Mouse (Mus musculus): Measurements from ENCODE around the gene Kdm8. TPM values are rescaled to one million over a fixed set of nuclear protein-coding genes. Genes with fewer than 3 reads are reported as not detected.

The Kdm8 gene
- polyA plus RNA-seq, 1 experiment from 2014 or later: 10.9 TPM

DNA sequence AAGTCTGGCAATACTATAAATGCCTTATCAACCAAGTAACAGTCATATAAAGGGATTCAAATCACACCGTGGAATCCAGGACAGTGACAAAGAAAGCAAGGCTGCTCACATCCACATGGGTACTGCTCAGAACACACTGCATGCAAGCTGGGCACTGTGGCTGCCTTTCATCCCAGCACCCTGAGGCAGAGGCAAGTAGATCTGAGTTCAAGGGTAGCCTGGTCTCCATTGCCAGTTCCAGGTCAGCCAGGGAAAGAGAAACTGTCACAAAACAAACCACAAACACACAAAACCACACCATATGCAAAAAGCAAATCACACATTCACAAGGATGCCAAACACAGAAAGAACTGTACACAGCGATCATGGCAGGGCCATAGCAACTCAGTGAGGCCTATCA is 45.2 kb downstream of the Kdm8 start:
- Histone ChIP-seq H3K27me3 (peaks cover 7% of the 10 kb centered on the region; the same call in 1 of the 2 replicates), H3K9ac (0 out of 2 replicates have a peak overlapping the region, but pooled peaks have one; percentile 14), H3K36me3 (replicated peaks) (peaks cover 7% of the 10 kb centered on the region), H3K9me3 (no peaks in the 10 kb centered on the region), H3K4me2 (no peak overlapping the region), H3K27ac (no peak overlapping the region), H3K4me3 (replicated peaks) (no peak overlapping the region), H3K4me1 (peaks cover 21% of the 10 kb centered on the region)
- 91% methylated on average over 2 of the region's 2 CpGs for WGBS
- no peak for ATAC-seq (ENCODE audit: low FRiP score)

DNA sequence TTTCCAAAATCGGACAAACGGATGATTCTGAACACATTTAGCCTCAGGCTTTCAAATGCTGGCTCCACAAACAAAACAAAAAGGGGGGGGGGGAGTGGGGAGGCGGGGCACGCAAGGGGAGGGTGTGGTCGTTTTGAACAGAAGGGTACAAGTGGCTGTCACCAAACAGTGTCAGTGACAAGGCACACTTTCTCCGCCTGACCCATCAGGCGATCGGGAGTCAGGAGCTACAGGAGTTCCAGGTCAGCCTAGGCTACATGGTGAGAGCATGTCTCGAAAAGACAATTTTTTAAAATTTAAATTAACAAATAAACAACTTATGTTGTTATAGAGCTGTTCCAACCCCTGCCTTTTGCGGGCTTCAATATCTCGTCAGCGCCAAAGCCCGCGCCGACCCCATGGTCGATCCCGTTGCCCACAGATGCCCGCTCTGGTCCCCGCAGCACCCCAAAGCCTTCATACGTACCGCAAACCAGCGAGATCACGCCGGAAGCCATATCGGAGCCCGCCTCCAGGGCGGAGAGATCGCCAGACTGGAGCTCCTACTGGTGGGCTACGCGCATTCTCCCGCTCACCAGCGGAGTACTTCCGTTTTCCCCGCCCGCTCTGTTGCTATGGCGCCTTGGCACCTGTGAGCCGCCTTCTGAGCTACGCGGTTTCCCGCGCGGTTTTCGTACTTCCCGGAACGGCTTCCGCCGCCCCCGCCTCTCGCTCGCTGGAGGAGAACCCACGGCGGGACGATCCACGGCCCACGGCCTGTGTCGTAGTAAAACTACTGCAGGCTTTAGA is 46.7 kb downstream of the Kdm8 start, which contains the start of gene Nsmce1:
Gene Nsmce1, minus strand, starts transcription at position 650 of the 789 bp plus-strand sequence.
- peak within 1 kb of the TSS; percentile 76 for H3K9ac ChIP-seq
- peaks cover 8% of the 10 kb centered on the region; the same call in 1 of the 2 replicates for H3K27me3 ChIP-seq
- H3K4me1 ChIP-seq: peaks cover 21% of the 10 kb centered on the region
- ATAC-seq (ENCODE audit: low FRiP score): peak; percentile 99
- peak within 1 kb of the TSS; percentile 69 for H3K4me2 ChIP-seq
- H3K36me3 ChIP-seq (replicated peaks): no peaks in the 10 kb centered on the region
- H3K4me3 ChIP-seq (replicated peaks): peak within 1 kb of the TSS; percentile 55
- WGBS: under 1% methylated on average over 56 of the region's 56 CpGs
- H3K27ac ChIP-seq: peak within 1 kb of the TSS; percentile 85
- H3K9me3 ChIP-seq: no peaks in the 10 kb centered on the region

DNA sequence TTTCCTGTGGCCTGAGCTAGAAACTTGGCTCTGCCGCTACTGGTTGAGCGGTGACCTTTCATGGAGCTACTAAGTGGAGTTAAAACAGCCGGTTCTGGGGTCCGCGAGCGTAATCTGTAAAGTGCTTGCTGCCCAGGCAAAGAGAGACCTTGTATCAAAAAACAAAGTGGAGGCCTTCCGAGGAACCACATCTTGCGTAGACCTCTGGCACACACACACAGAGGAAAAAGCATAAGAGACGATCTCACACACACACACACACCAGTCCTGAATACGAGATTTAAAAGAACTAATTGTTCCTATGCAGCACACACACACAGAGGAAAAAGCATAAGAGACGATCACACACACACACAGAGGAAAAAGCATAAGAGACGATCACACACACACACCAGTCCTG is 47.3 kb downstream of the Kdm8 start:
- Histone ChIP-seq H3K4me2 (peak overlapping the region; percentile 69), H3K9ac (peak overlapping the region; percentile 76), H3K27me3 (peaks cover 8% of the 10 kb centered on the region; the same call in 1 of the 2 replicates), H3K36me3 (replicated peaks) (no peaks in the 10 kb centered on the region), H3K4me3 (replicated peaks) (peak overlapping the region; percentile 55), H3K9me3 (no peaks in the 10 kb centered on the region), H3K27ac (peak overlapping the region; percentile 85), H3K4me1 (peaks cover 21% of the 10 kb centered on the region)
- 22% methylated on average over 12 of the region's 12 CpGs for WGBS
- ATAC-seq (ENCODE audit: low FRiP score): 0 out of 2 replicates have a peak, but pooled peaks have one; percentile 13

DNA sequence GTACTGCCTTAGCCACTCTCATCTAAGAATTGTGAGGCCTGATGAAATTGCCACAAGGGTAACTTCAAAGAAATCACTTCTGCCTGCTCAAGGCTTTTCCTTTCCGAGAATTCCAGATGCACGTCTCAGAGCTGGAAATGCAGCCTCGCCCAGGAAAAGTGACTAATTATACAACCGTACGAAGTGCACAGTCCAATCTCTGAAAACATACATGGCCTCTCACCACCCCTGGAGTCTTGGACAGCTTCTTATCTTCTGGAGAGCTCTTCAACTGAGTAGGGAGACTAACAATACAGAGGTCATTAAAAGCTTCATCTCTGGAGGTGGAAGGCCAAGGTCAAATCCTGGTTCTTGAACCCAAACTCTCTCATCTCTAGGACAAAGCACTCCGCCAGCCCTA is 48.1 kb downstream of the Kdm8 start:
- Histone ChIP-seq H3K4me3 (replicated peaks) (no peak overlapping the region), H3K27ac (no peak overlapping the region), H3K9ac (no peak overlapping the region), H3K36me3 (replicated peaks) (no peaks in the 10 kb centered on the region), H3K27me3 (peaks cover 8% of the 10 kb centered on the region; the same call in 1 of the 2 replicates), H3K4me2 (no peak overlapping the region), H3K4me1 (peaks cover 21% of the 10 kb centered on the region), H3K9me3 (no peaks in the 10 kb centered on the region)
- WGBS: 84% methylated on average over 6 of the region's 6 CpGs
- ATAC-seq (ENCODE audit: low FRiP score): no peak

DNA sequence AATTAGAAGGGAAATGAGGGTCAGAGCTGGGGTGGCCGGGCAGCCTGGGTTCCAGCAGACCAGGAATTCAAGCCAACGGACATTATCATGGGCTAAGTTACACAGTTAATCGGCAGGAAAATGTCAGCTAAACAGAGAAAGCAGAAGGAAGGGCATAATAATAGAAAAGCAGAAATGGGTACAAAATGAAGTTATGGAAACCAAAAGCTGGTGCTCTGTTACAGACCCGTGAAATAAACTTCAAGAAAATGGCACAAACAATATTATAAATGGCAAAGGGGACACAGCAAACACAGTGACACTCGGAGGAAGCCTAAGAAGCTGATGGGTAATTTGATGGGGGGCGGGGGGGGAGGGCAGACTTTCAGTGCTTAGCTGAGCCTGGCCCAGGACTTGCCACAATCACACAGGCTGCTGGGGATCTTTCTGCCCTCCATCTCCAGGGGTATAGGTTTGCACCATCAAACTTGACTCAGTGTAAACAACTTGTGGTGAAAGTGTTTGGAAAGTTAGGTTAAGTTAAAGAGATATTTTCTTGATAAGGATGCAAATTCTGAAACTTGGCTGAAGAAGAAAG is 51.5 kb downstream of the Kdm8 start:
- no peaks in the 10 kb centered on the region for H3K9me3 ChIP-seq
- H3K36me3 ChIP-seq (replicated peaks): no peaks in the 10 kb centered on the region
- H3K27me3 ChIP-seq: peaks cover 8% of the 10 kb centered on the region; the same call in 1 of the 2 replicates
- no peak overlapping the region for H3K4me3 ChIP-seq (replicated peaks)
- ATAC-seq (ENCODE audit: low FRiP score): no peak
- no peak overlapping the region for H3K9ac ChIP-seq
- peaks cover 7% of the 10 kb centered on the region for H3K4me1 ChIP-seq
- H3K4me2 ChIP-seq: no peak overlapping the region
- no peak overlapping the region for H3K27ac ChIP-seq
- WGBS: 81% methylated on average over 6 of the region's 6 CpGs

DNA sequence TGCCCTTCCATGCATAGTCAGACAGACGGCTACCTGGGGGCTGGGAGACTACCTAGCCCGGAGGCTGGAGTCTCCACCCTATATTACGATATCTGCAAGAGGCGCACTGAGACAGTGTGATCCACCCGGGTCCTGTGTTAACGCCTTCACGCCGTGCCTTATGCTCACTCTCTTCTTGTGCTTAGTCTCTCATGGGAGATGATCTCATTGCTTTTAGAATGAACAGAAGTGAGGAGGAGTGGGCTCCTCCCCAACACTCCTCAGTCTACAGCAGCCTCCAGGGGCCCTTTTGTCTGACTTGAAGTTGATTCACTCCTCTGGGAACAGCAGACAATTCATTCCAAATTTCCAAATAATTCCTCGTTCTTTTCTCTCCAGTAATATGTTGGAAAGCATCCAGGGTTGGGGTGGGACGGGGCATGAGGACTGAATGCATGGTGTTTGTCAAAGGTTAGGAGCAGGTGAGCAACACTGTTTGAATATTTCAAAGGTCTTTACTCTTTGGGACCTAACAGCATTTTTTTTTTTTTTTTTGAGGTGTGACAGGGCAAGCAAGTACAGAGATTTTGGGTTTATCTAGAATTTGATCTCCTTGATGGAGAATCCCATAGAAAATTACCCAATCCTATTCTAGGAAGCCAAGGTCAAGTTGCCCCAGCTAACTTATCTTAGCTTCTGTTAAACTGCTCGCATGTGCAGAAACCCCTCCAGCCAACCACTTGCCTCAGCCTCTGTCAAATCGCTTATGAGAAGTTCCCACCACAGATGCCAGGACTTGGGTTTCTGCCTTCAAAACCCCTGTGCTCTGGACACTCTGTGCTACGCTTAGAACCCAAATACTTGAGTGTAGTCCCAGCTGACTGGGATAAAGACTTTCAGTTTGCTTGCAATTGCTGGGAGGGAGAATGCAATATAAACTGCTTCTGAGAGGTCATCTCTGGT is 55.7 kb downstream of the Kdm8 start:
- no peak for ATAC-seq (ENCODE audit: low FRiP score)
- Histone ChIP-seq H3K4me1 (no peaks in the 10 kb centered on the region; the same call in 1 of the 2 replicates), H3K9me3 (no peaks in the 10 kb centered on the region), H3K4me2 (no peak overlapping the region), H3K27ac (no peak overlapping the region), H3K27me3 (no peaks in the 10 kb centered on the region), H3K9ac (no peak overlapping the region), H3K4me3 (replicated peaks) (no peak overlapping the region), H3K36me3 (replicated peaks) (no peaks in the 10 kb centered on the region)
- WGBS: 84% methylated on average over 13 of the region's 13 CpGs

DNA sequence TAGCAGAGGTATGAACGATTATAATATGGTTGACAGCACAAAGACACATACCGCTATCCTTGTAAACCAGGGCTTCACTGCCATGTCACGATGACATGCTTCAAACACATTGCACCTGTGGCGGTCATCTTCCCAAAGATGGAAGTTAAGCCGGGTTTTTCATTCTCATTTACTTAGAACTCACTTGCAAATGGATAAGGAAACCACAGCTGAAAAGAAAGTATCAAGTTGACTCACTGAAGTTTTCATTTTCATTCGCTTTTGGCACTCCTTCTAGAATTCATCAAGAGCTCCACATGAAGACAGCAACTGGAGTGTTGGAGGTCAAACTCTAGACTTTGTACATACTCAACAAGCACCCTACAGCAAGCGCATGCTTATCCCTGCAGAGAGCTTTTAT is 56.4 kb downstream of the Kdm8 start:
- no peak overlapping the region for H3K9ac ChIP-seq
- ATAC-seq (ENCODE audit: low FRiP score): no peak
- H3K36me3 ChIP-seq (replicated peaks): no peaks in the 10 kb centered on the region
- H3K9me3 ChIP-seq: no peaks in the 10 kb centered on the region
- no peak overlapping the region for H3K4me3 ChIP-seq (replicated peaks)
- H3K4me1 ChIP-seq: no peaks in the 10 kb centered on the region; the same call in 1 of the 2 replicates
- no peak overlapping the region for H3K27ac ChIP-seq
- 88% methylated on average over 7 of the region's 7 CpGs for WGBS
- no peaks in the 10 kb centered on the region for H3K27me3 ChIP-seq
- H3K4me2 ChIP-seq: no peak overlapping the region

DNA sequence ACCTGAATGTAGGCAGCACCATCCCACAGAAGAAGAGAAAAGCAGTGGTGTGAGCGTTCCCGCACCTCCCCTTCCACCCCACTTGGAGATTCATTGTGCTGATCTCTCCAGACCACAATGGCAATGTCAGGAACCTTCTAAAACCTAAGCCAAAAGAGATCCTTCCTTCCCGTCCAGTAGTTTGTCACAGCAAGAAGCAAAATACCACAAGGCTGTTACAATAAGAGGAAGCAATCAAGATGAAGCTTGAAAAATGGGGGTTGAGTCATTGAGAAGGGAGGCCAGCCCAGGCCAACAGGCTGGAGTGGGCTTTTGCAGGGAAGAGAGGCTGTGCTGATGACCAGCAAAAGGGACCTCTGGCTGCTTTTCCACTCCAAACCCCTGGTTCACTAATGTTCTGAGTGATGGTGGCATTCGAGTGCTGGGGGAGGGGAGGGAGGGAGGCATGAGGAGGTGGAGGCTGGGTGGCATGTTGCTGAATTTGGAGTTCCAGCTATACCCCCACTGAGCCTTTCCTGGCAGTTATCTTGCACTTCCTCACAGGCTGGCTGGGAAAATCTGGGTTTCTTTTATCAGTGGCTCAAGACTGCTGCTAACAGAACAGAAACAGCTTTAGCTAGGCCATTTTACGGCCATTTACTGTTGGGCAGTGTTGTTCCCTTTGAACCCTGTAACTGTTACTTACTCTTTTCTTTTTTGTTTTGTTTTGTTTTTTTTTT is 59.1 kb downstream of the Kdm8 start:
- no peaks in the 10 kb centered on the region for H3K27me3 ChIP-seq
- H3K4me3 ChIP-seq (replicated peaks): no peak overlapping the region
- no peak for ATAC-seq (ENCODE audit: low FRiP score)
- WGBS: 79% methylated on average over 5 of the region's 5 CpGs
- H3K9ac ChIP-seq: no peak overlapping the region
- H3K4me2 ChIP-seq: no peak overlapping the region
- H3K9me3 ChIP-seq: no peaks in the 10 kb centered on the region
- H3K36me3 ChIP-seq (replicated peaks): no peaks in the 10 kb centered on the region
- no peak overlapping the region for H3K27ac ChIP-seq
- H3K4me1 ChIP-seq: no peaks in the 10 kb centered on the region; the same call in 1 of the 2 replicates

DNA sequence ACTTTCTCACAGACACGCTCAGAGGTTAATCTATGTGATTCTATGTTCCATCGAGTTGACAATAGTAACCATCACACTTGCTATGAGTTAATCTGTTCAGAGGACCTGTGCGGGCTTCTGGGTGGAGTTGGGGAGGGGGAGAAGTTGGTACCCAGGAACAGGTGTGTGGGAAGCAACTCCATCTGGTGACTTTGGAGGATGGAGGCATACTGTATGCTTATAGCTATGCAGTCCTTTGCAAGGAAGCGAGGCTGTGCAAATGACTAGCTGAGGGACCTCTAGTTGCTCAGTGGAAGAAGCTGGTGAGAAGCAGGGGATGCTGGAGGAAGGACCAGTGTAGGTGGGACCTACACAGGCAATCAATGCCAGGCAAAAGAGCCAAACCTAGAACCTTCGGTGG is 60.1 kb downstream of the Kdm8 start:
- H3K4me3 ChIP-seq (replicated peaks): no peak overlapping the region
- H3K9me3 ChIP-seq: no peaks in the 10 kb centered on the region
- H3K27me3 ChIP-seq: no peaks in the 10 kb centered on the region
- H3K36me3 ChIP-seq (replicated peaks): no peaks in the 10 kb centered on the region
- no peak overlapping the region for H3K9ac ChIP-seq
- no peak overlapping the region for H3K4me2 ChIP-seq
- ATAC-seq (ENCODE audit: low FRiP score): no peak
- no peaks in the 10 kb centered on the region; the same call in 1 of the 2 replicates for H3K4me1 ChIP-seq
- 87% methylated on average over 5 of the region's 5 CpGs for WGBS
- no peak overlapping the region for H3K27ac ChIP-seq

DNA sequence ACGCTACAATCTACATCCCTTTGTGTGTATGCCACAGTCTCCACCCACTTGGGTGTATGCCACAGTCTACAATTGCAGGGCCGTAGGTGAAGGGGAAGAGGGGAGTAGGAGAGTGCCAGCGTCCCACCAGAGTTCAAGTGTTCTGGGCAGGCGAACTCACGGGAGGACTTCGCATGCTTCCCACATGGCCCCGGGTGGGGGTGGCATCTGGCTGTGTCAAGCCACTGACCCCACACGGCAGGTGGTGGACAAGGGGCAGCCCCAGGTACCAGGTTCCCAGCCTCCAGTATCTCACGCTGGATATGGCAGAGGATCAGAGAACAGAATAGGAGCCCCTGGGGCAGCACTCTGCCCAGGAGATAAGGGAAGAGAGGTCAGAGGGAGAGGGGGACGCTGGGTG is 61.1 kb downstream of the Kdm8 start:
- WGBS: 84% methylated on average over 10 of the region's 10 CpGs
- H3K4me3 ChIP-seq (replicated peaks): no peak overlapping the region
- H3K9me3 ChIP-seq: no peaks in the 10 kb centered on the region
- no peaks in the 10 kb centered on the region for H3K4me1 ChIP-seq
- H3K9ac ChIP-seq: no peak overlapping the region
- H3K4me2 ChIP-seq: no peak overlapping the region
- ATAC-seq (ENCODE audit: low FRiP score): no peak
- no peaks in the 10 kb centered on the region for H3K36me3 ChIP-seq (replicated peaks)
- H3K27ac ChIP-seq: no peak overlapping the region
- H3K27me3 ChIP-seq: no peaks in the 10 kb centered on the region

DNA sequence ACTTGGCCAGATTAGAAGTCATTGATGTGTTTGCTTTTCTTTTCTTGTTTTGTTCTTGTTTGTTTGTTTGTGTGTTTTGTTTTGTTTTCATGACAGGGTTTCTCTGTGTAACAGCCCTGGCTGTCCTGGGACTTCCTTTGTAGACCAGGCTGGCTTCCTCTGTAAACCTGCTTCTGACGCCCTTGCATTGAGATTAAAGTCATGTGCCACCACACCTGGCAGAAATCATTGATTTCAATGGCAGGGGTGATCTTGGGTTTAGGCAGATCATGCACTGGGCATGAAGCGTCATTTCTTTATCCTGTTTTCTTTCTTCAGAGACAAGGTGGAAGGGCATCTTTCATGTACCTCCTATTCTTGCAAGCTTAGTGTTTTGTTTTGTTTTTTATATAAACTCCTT is 62.8 kb downstream of the Kdm8 start:
- Histone ChIP-seq H3K4me2 (no peak overlapping the region), H3K27ac (no peak overlapping the region), H3K4me1 (no peaks in the 10 kb centered on the region), H3K27me3 (no peaks in the 10 kb centered on the region), H3K9me3 (no peaks in the 10 kb centered on the region), H3K4me3 (replicated peaks) (no peak overlapping the region), H3K9ac (no peak overlapping the region), H3K36me3 (replicated peaks) (no peaks in the 10 kb centered on the region)
- ATAC-seq (ENCODE audit: low FRiP score): no peak
- 91% methylated on average over 2 of the region's 2 CpGs for WGBS
